Mouse (Mus musculus) MEL-GATA-1-ER (cell line): ENCODE measurements at regions not wholly inside any gene's neighbourhood (a gene's known extent, or its start where the extent isn't known, plus 50 kb on each side); places are given as distances from the start of the nearest gene placed in this dataset.

Experiments
- DNase-seq: peaks from one replicate; pipeline ENCODE4 v3.0.0-alpha.2; 2012; ENCODE audit warnings: low read depth; ENCODE audit errors: extremely low read depth

- DNase-seq: no peak
Observed at GRCm38 (mm10) chr5:73918011-73918410, 150.2 kb downstream of the Usp46 start.

- DNase-seq: no peak
Observed at GRCm38 (mm10) chr5:73919936-73920335, 148.3 kb downstream of the Usp46 start.

- DNase-seq: no peak
Observed at GRCm38 (mm10) chr5:73927534-73927933, 140.7 kb downstream of the Usp46 start.

GRCm38 (mm10) chr5:73928691-73929090 lies 139.5 kb downstream of the Usp46 start:
- DNase-seq: no peak

GRCm38 (mm10) chr5:73930205-73930604 lies 138.0 kb downstream of the Usp46 start:
- no peak for DNase-seq

- peak; percentile 9 for DNase-seq
Observed at GRCm38 (mm10) chr5:73937799-73938198, 130.4 kb downstream of the Usp46 start.

GRCm38 (mm10) chr5:73938450-73938849 lies 129.8 kb downstream of the Usp46 start:
- DNase-seq: no peak

GRCm38 (mm10) chr5:73942950-73943349 lies 125.3 kb downstream of the Usp46 start:
- no peak for DNase-seq

GRCm38 (mm10) chr5:73945671-73946070 lies 122.6 kb downstream of the Usp46 start:
- DNase-seq: no peak

- DNase-seq: no peak
Observed at GRCm38 (mm10) chr5:73946164-73946563, 122.1 kb downstream of the Usp46 start.

GRCm38 (mm10) chr5:73948031-73948899 lies 120.0 kb downstream of the Usp46 start:
- no peak for DNase-seq
